In genomic region chr9:44320799-44321133, GRCm38 (mm10) we compare ENCODE assay signal across 8 mouse cellular contexts. TPM values are rescaled to one million over a fixed set of nuclear protein-coding genes. Genes with fewer than 3 reads are reported as not detected.
DNase-seq lines count a peak whose midpoint lies in the region; ATAC-seq and TF ChIP-seq lines count a peak whose summit lies in the region.

No protein-coding gene starts in this region.

- no peaks in the 10 kb centered on the region for H3K9me3 ChIP-seq in embryonic facial prominence, embryonic 11.5 days (replicated peaks; ENCODE audit: control insufficient read depth, low read length)
- no peaks in the 10 kb centered on the region for H3K9me3 ChIP-seq in hindbrain, postnatal 0 days (ENCODE audit: low read length)
- H3K9me3 ChIP-seq in midbrain, postnatal 0 days (ENCODE audit: low read length), result no peaks in the 10 kb centered on the region

- intact Hi-C loops in left cerebral cortex, adult 2 months (cut with DNase I), result no loop called here
- intact Hi-C loops in left cerebral cortex, postnatal 4 days (cut with DNase I), result no loop called here

- DNase-seq in left cerebral cortex, adult 2 months (ENCODE audit: extremely low spot score in 1 of 2, low spot score in 2 of 2), result no peak
- no peak for DNase-seq in left cerebral cortex, postnatal 4 days
- DNase-seq in embryonic facial prominence, embryonic 11.5 days (ENCODE audit: low spot score), result no peak
- DNase-seq in hindbrain, postnatal 0 days (ENCODE audit: low spot score), result peak; percentile 25
- DNase-seq in midbrain, postnatal 0 days (ENCODE audit: low spot score), result no peak
- no peak for DNase-seq in retina, embryonic 14.5 days (ENCODE audit: low spot score)

- peak overlapping the region; percentile 71 for H3K4me3 ChIP-seq in left cerebral cortex, adult 2 months
- H3K4me3 ChIP-seq in embryonic facial prominence, embryonic 11.5 days (ENCODE audit: low read depth, low read length), result peak overlapping the region; percentile 78
- peak overlapping the region; percentile 96 for H3K4me3 ChIP-seq in hindbrain, postnatal 0 days (ENCODE audit: low read length)
- H3K4me3 ChIP-seq in midbrain, postnatal 0 days (ENCODE audit: low read depth, low read length), result peak overlapping the region; percentile 92

- peak overlapping the region; percentile 89 for H3K27ac ChIP-seq in left cerebral cortex, adult 2 months
- H3K27ac ChIP-seq in embryonic facial prominence, embryonic 11.5 days (replicated peaks; ENCODE audit: low read depth, low read length), result no peak overlapping the region
- peak overlapping the region; percentile 68 for H3K27ac ChIP-seq in hindbrain, postnatal 0 days
- peak overlapping the region; percentile 82 for H3K27ac ChIP-seq in midbrain, postnatal 0 days (ENCODE audit: low read depth, low read length)

- peak overlapping the region; percentile 77 for H3K9ac ChIP-seq in embryonic facial prominence, embryonic 11.5 days (replicated peaks; ENCODE audit: low read length)
- peak overlapping the region; percentile 87 for H3K9ac ChIP-seq in hindbrain, postnatal 0 days (replicated peaks; ENCODE audit: low read length)
- peak overlapping the region; percentile 54 for H3K9ac ChIP-seq in midbrain, postnatal 0 days (replicated peaks; ENCODE audit: low read length, poor library complexity, severe bottlenecking)

- H3K36me3 ChIP-seq in embryonic facial prominence, embryonic 11.5 days (replicated peaks; ENCODE audit: control insufficient read depth, insufficient read depth, low read depth, low read length), result no peaks in the 10 kb centered on the region; the same call in 1 of the 2 replicates
- peaks cover 5% of the 10 kb centered on the region for H3K36me3 ChIP-seq in hindbrain, postnatal 0 days (ENCODE audit: insufficient read depth, low read length)
- H3K36me3 ChIP-seq in midbrain, postnatal 0 days (ENCODE audit: insufficient read depth, low read length), result peaks cover 8% of the 10 kb centered on the region

- peak overlapping the region; percentile 94 for H3K4me2 ChIP-seq in embryonic facial prominence, embryonic 11.5 days (ENCODE audit: low read depth, low read length)
- peak overlapping the region; percentile 88 for H3K4me2 ChIP-seq in hindbrain, postnatal 0 days (ENCODE audit: low read depth, low read length)
- peak overlapping the region; percentile 79 for H3K4me2 ChIP-seq in midbrain, postnatal 0 days (ENCODE audit: low read depth, low read length, poor library complexity, severe bottlenecking)

- H3K4me1 ChIP-seq in embryonic facial prominence, embryonic 11.5 days (ENCODE audit: control insufficient read depth, insufficient read depth, low read length), result peaks cover 4% of the 10 kb centered on the region
- peaks cover 18% of the 10 kb centered on the region for H3K4me1 ChIP-seq in hindbrain, postnatal 0 days (ENCODE audit: insufficient read depth, low read length)
- peaks cover 17% of the 10 kb centered on the region for H3K4me1 ChIP-seq in midbrain, postnatal 0 days (ENCODE audit: insufficient read depth, low read length)

- H3K27me3 ChIP-seq in embryonic facial prominence, embryonic 11.5 days (ENCODE audit: control insufficient read depth, insufficient read depth, low read length), result no peaks in the 10 kb centered on the region
- no peaks in the 10 kb centered on the region for H3K27me3 ChIP-seq in hindbrain, postnatal 0 days (ENCODE audit: insufficient read depth, low read length)
- no peaks in the 10 kb centered on the region for H3K27me3 ChIP-seq in midbrain, postnatal 0 days (ENCODE audit: insufficient read depth, low read length)

- no peak for ATAC-seq in embryonic facial prominence, embryonic 11.5 days (replicated peaks; ENCODE audit: insufficient number of reproducible peaks, low FRiP score, low TSS enrichment, low read depth)
- ATAC-seq in hindbrain, postnatal 0 days, result peak; percentile 8; the same call in 1 of the 2 replicates
- peak; percentile 51 for ATAC-seq in midbrain, postnatal 0 days (ENCODE audit: low FRiP score)
- no peak for ATAC-seq in megakaryocyte-erythroid progenitor cell, adult 5-6 weeks (replicated peaks; ENCODE audit: low FRiP score, low TSS enrichment, poor library complexity, severe bottlenecking)
- no peak for ATAC-seq in erythroid progenitor cell, adult 5-6 weeks (replicated peaks; ENCODE audit: low FRiP score, poor library complexity, severe bottlenecking)

- 28% methylated on average over 6 of the region's 6 CpGs for WGBS in embryonic facial prominence, embryonic 11.5 days
- WGBS in hindbrain, postnatal 0 days, result 17% methylated on average over 6 of the region's 6 CpGs
- WGBS in midbrain, postnatal 0 days, result 14% methylated on average over 6 of the region's 6 CpGs

- no peak for TF ChIP-seq CTCF in left cerebral cortex, adult 2 months (IDR thresholded peaks at IDR 0.05)
- no peak for TF ChIP-seq CTCF in hindbrain, postnatal 0 days (IDR thresholded peaks at IDR 0.05; ENCODE audit: low read depth)
- TF ChIP-seq CTCF in midbrain, postnatal 0 days (IDR thresholded peaks at IDR 0.05), result no peak

RNA-seq across cellular contexts. Expression of gene C2cd2l, which starts 0.7 kb away (rescaled TPM):
- total RNA-seq in left cerebral cortex, adult 2 months (2021), result 100 to 1,000 TPM; 190 to 222 TPM
- total RNA-seq in left cerebral cortex, postnatal 4 days (2021), result 10 to 100 TPM; 69.5 to 74.9 TPM
- 5.8 and 7.5 TPM in 2 replicates for polyA plus RNA-seq in embryonic facial prominence, embryonic 11.5 days (2014; fragmentation: Nextera tagmentation; extraction: Ambion mirVana)
- 50.5 and 55.6 TPM in 2 replicates for total RNA-seq in hindbrain, postnatal 0 days (2014; rRNA removed)
- 19.6 and 22.8 TPM in 2 replicates for polyA plus RNA-seq in hindbrain, postnatal 0 days (2015; fragmentation: Nextera tagmentation; extraction: Ambion mirVana)
- 48.9 and 57.1 TPM in 2 replicates for total RNA-seq in midbrain, postnatal 0 days (2014; rRNA removed)
- 22.6 and 23.6 TPM in 2 replicates for polyA plus RNA-seq in midbrain, postnatal 0 days (2015; fragmentation: Nextera tagmentation; extraction: Ambion mirVana)
- total RNA-seq in megakaryocyte-erythroid progenitor cell, adult 5-6 weeks (2014; fragmentation: Nextera tagmentation), result 11.4 and 15.1 TPM in 2 replicates
- 4.0 and 6.9 TPM in 2 replicates for total RNA-seq in megakaryocyte-erythroid progenitor cell, adult 5-6 weeks (2017)
- 46.1 and 54.8 TPM in 2 replicates for total RNA-seq in erythroid progenitor cell, adult 5-6 weeks (2015; ENCODE audit: low replicate concordance)
- 70.0 and 83.0 TPM in 2 replicates for total RNA-seq in erythroid progenitor cell, adult 5-6 weeks (2017; ENCODE audit: low replicate concordance)

RNA-seq across cellular contexts. Expression of gene Dpagt1, which starts 5.1 kb away (rescaled TPM):
- 10 to 100 TPM; 13.8 to 14.6 TPM for total RNA-seq in left cerebral cortex, adult 2 months (2021)
- total RNA-seq in left cerebral cortex, postnatal 4 days (2021), result 10 to 100 TPM; 20.4 to 22.2 TPM
- polyA plus RNA-seq in embryonic facial prominence, embryonic 11.5 days (2014; fragmentation: Nextera tagmentation; extraction: Ambion mirVana), result 51.3 and 60.6 TPM in 2 replicates
- 16.4 and 24.6 TPM in 2 replicates for total RNA-seq in hindbrain, postnatal 0 days (2014; rRNA removed)
- polyA plus RNA-seq in hindbrain, postnatal 0 days (2015; fragmentation: Nextera tagmentation; extraction: Ambion mirVana), result 30.9 and 34.9 TPM in 2 replicates
- 23.2 and 27.2 TPM in 2 replicates for total RNA-seq in midbrain, postnatal 0 days (2014; rRNA removed)
- 33.6 and 34.1 TPM in 2 replicates for polyA plus RNA-seq in midbrain, postnatal 0 days (2015; fragmentation: Nextera tagmentation; extraction: Ambion mirVana)
- total RNA-seq in megakaryocyte-erythroid progenitor cell, adult 5-6 weeks (2014; fragmentation: Nextera tagmentation), result 31.0 and 35.5 TPM in 2 replicates
- 7.9 and 10.1 TPM in 2 replicates for total RNA-seq in megakaryocyte-erythroid progenitor cell, adult 5-6 weeks (2017)
- 5.4 and 11.5 TPM in 2 replicates for total RNA-seq in erythroid progenitor cell, adult 5-6 weeks (2015; ENCODE audit: low replicate concordance)
- 1.0 and 7.8 TPM in 2 replicates for total RNA-seq in erythroid progenitor cell, adult 5-6 weeks (2017; ENCODE audit: low replicate concordance)

RNA-seq across cellular contexts. Expression of gene H2afx, which starts 13.7 kb away (rescaled TPM):
- total RNA-seq in left cerebral cortex, adult 2 months (2021), result 10 to 100 TPM; 46.1 to 53.2 TPM
- total RNA-seq in left cerebral cortex, postnatal 4 days (2021), result 10 to 100 TPM; 81.0 to 82.7 TPM
- 412 and 427 TPM in 2 replicates for polyA plus RNA-seq in embryonic facial prominence, embryonic 11.5 days (2014; fragmentation: Nextera tagmentation; extraction: Ambion mirVana)
- total RNA-seq in hindbrain, postnatal 0 days (2014; rRNA removed), result 272 and 314 TPM in 2 replicates
- polyA plus RNA-seq in hindbrain, postnatal 0 days (2015; fragmentation: Nextera tagmentation; extraction: Ambion mirVana), result 123 and 136 TPM in 2 replicates
- total RNA-seq in midbrain, postnatal 0 days (2014; rRNA removed), result 91.7 and 145 TPM in 2 replicates
- polyA plus RNA-seq in midbrain, postnatal 0 days (2015; fragmentation: Nextera tagmentation; extraction: Ambion mirVana), result 112 and 119 TPM in 2 replicates
- total RNA-seq in megakaryocyte-erythroid progenitor cell, adult 5-6 weeks (2014; fragmentation: Nextera tagmentation), result 89.4 and 90.9 TPM in 2 replicates
- 133 and 205 TPM in 2 replicates for total RNA-seq in megakaryocyte-erythroid progenitor cell, adult 5-6 weeks (2017)
- total RNA-seq in erythroid progenitor cell, adult 5-6 weeks (2015; ENCODE audit: low replicate concordance), result 455 and 495 TPM in 2 replicates
- 1,704 and 2,100 TPM in 2 replicates for total RNA-seq in erythroid progenitor cell, adult 5-6 weeks (2017; ENCODE audit: low replicate concordance)

RNA-seq across cellular contexts. Expression of gene Hinfp, which starts 15.3 kb away (rescaled TPM):
- 10 to 100 TPM; 28.9 to 29.3 TPM for total RNA-seq in left cerebral cortex, adult 2 months (2021)
- total RNA-seq in left cerebral cortex, postnatal 4 days (2021), result 10 to 100 TPM; 34.0 to 35.8 TPM
- polyA plus RNA-seq in embryonic facial prominence, embryonic 11.5 days (2014; fragmentation: Nextera tagmentation; extraction: Ambion mirVana), result 17.2 and 19.6 TPM in 2 replicates
- 28.4 and 38.6 TPM in 2 replicates for total RNA-seq in hindbrain, postnatal 0 days (2014; rRNA removed)
- polyA plus RNA-seq in hindbrain, postnatal 0 days (2015; fragmentation: Nextera tagmentation; extraction: Ambion mirVana), result 14.8 and 15.2 TPM in 2 replicates
- total RNA-seq in midbrain, postnatal 0 days (2014; rRNA removed), result 21.8 and 25.3 TPM in 2 replicates
- 15.2 and 15.4 TPM in 2 replicates for polyA plus RNA-seq in midbrain, postnatal 0 days (2015; fragmentation: Nextera tagmentation; extraction: Ambion mirVana)
- 25.3 and 43.7 TPM in 2 replicates for total RNA-seq in megakaryocyte-erythroid progenitor cell, adult 5-6 weeks (2014; fragmentation: Nextera tagmentation)
- 11.3 and 16.2 TPM in 2 replicates for total RNA-seq in megakaryocyte-erythroid progenitor cell, adult 5-6 weeks (2017)
- 37.5 and 59.1 TPM in 2 replicates for total RNA-seq in erythroid progenitor cell, adult 5-6 weeks (2015; ENCODE audit: low replicate concordance)
- total RNA-seq in erythroid progenitor cell, adult 5-6 weeks (2017; ENCODE audit: low replicate concordance), result 35.2 and 65.6 TPM in 2 replicates

RNA-seq across cellular contexts. Expression of gene Hmbs, which starts 23.3 kb away (rescaled TPM):
- 10 to 100 TPM; 20.8 to 21.1 TPM for total RNA-seq in left cerebral cortex, adult 2 months (2021)
- total RNA-seq in left cerebral cortex, postnatal 4 days (2021), result 10 to 100 TPM; 21.5 to 23.8 TPM
- polyA plus RNA-seq in embryonic facial prominence, embryonic 11.5 days (2014; fragmentation: Nextera tagmentation; extraction: Ambion mirVana), result 152 and 161 TPM in 2 replicates
- 38.7 and 38.8 TPM in 2 replicates for total RNA-seq in hindbrain, postnatal 0 days (2014; rRNA removed)
- 64.3 and 67.3 TPM in 2 replicates for polyA plus RNA-seq in hindbrain, postnatal 0 days (2015; fragmentation: Nextera tagmentation; extraction: Ambion mirVana)
- total RNA-seq in midbrain, postnatal 0 days (2014; rRNA removed), result 30.1 and 31.7 TPM in 2 replicates
- polyA plus RNA-seq in midbrain, postnatal 0 days (2015; fragmentation: Nextera tagmentation; extraction: Ambion mirVana), result 55.5 and 56.9 TPM in 2 replicates
- total RNA-seq in megakaryocyte-erythroid progenitor cell, adult 5-6 weeks (2014; fragmentation: Nextera tagmentation), result 498 and 537 TPM in 2 replicates
- total RNA-seq in megakaryocyte-erythroid progenitor cell, adult 5-6 weeks (2017), result 135 and 240 TPM in 2 replicates
- 2,720 and 2,790 TPM in 2 replicates for total RNA-seq in erythroid progenitor cell, adult 5-6 weeks (2015; ENCODE audit: low replicate concordance)
- total RNA-seq in erythroid progenitor cell, adult 5-6 weeks (2017; ENCODE audit: low replicate concordance), result 1,215 and 1,747 TPM in 2 replicates

Comparison
In these comparisons a context has a peak if more than half of its experiments do, and no peak if none do; other contexts are left out.
1. ATAC-seq: peak in hindbrain, postnatal 0 days (single experiment) and midbrain, postnatal 0 days (single experiment); none in embryonic facial prominence, embryonic 11.5 days (single experiment), megakaryocyte-erythroid progenitor cell, adult 5-6 weeks (single experiment) and erythroid progenitor cell, adult 5-6 weeks (single experiment).
2. Peak in every context shown above with its lines, with median percentiles within 50 percentile points of each other: H3K4me3 ChIP-seq, H3K4me2 ChIP-seq and H3K9ac ChIP-seq.